Mouse (Mus musculus): Measurements from ENCODE around the gene Kcnmb1. TPM values are rescaled to one million over a fixed set of nuclear protein-coding genes. Genes with fewer than 3 reads are reported as not detected.

Kcnmb1 gene
- polyA plus RNA-seq, 1 experiment, result 0.63 TPM

GRCm38 (mm10) chr11:33927321-33927720 lies 35.5 kb upstream of the Kcnmb1 start:
- Histone ChIP-seq H3K4me3 (ENCODE audit: insufficient read depth, low read length) (no peak overlapping the region), H3K27ac (ENCODE audit: insufficient read depth, low read length) (no peak overlapping the region), H3K4me1 (ENCODE audit: control insufficient read depth, insufficient read depth, low read length) (no peaks in the 10 kb centered on the region)
- TF ChIP-seq POLR2A (IDR thresholded peaks at IDR 0.05; ENCODE audit: extremely low read depth, insufficient read depth, low read length) (no peak), CTCF (IDR thresholded peaks at IDR 0.05; ENCODE audit: extremely low read depth, insufficient read depth, low read length) (no peak)

DNA sequence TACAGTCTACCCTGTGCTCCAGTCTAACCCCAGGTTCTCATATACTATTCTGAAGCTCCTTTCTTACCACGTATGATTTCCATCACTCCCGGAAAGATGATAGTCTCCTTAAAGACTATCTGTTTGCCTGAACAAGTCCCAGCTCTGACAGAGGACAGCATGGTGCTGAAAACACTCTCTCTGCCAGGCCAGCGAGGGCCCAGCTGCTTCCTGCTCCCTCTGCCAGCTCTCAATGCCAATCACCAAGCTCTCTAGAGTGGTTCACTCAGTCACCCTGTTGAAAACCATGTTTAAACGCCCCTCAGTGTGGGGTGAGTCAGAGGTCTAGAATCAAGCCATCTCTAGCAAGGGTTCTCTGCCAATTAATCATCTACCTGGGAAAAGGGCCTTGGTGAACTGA lies 35.0 kb upstream of the Kcnmb1 start:
- H3K4me1 ChIP-seq (ENCODE audit: control insufficient read depth, insufficient read depth, low read length), result peaks cover 2% of the 10 kb centered on the region; the same call in 1 of the 2 replicates
- TF ChIP-seq CTCF (IDR thresholded peaks at IDR 0.05; ENCODE audit: extremely low read depth, insufficient read depth, low read length), result no peak
- TF ChIP-seq POLR2A (IDR thresholded peaks at IDR 0.05; ENCODE audit: extremely low read depth, insufficient read depth, low read length), result no peak
- H3K4me3 ChIP-seq (ENCODE audit: insufficient read depth, low read length), result no peak overlapping the region
- H3K27ac ChIP-seq (ENCODE audit: insufficient read depth, low read length), result no peak overlapping the region

DNA sequence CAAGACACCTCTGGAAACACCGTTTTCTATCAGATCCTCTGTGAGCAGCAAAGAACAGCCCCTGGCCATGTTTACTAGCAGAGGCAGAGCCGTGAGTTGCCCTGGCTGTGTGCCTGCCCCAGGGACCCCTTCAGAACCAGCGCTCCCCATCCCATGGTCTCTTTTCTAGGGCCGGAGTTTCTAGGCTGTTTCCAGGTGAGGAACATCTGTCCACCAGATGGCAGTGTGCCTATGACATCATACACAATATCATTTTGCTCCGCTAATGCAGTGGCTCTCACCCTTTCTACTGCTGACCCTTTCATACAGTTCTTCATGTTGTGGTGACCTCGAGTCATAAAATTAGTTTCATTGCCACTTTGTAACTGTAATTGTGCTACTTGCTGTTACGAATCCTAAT lies 34.2 kb upstream of the Kcnmb1 start:
- Histone ChIP-seq H3K4me3 (ENCODE audit: insufficient read depth, low read length) (no peak overlapping the region), H3K27ac (ENCODE audit: insufficient read depth, low read length) (no peak overlapping the region), H3K4me1 (ENCODE audit: control insufficient read depth, insufficient read depth, low read length) (peaks cover 2% of the 10 kb centered on the region; the same call in 1 of the 2 replicates)
- TF ChIP-seq CTCF (IDR thresholded peaks at IDR 0.05; ENCODE audit: extremely low read depth, insufficient read depth, low read length) (peak; percentile 41; the same call in 1 of the 2 replicates), POLR2A (IDR thresholded peaks at IDR 0.05; ENCODE audit: extremely low read depth, insufficient read depth, low read length) (no peak)

- H3K27ac ChIP-seq (ENCODE audit: insufficient read depth, low read length), result no peak overlapping the region
- no peak overlapping the region for H3K4me3 ChIP-seq (ENCODE audit: insufficient read depth, low read length)
- peaks cover 2% of the 10 kb centered on the region; the same call in 1 of the 2 replicates for H3K4me1 ChIP-seq (ENCODE audit: control insufficient read depth, insufficient read depth, low read length)
- TF ChIP-seq POLR2A (IDR thresholded peaks at IDR 0.05; ENCODE audit: extremely low read depth, insufficient read depth, low read length) (no peak), CTCF (IDR thresholded peaks at IDR 0.05; ENCODE audit: extremely low read depth, insufficient read depth, low read length) (no peak)
Observed at GRCm38 (mm10) chr11:33929412-33929811, 33.4 kb upstream of the Kcnmb1 start.

DNA sequence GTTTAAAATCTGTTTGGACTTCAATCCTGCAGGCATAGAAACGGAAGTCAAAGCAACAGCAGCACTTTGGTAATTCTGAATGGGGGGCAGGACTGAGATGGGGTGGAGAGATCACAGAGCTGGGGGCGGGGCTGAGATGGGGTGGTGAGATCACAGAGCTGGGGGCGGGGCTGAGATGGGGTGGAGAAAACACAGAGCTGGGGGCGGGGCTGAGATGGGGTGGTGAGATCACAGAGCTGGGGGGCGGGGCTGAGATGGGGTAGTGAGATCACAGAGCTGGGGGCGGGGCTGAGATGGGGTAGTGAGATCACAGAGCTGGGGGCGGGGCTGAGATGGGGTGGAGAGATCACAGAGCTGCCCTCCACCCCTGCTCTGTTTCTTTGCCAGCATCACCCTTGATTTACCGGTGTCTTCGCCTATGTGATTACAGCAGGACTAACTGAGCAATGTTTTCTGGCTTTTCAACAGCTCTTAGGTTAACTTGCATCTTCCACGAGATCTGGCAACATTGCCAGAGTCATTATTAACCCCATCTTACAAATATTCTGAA lies 30.9 kb upstream of the Kcnmb1 start:
- H3K27ac ChIP-seq (ENCODE audit: insufficient read depth, low read length), result no peak overlapping the region
- H3K4me3 ChIP-seq (ENCODE audit: insufficient read depth, low read length), result no peak overlapping the region
- peaks cover 2% of the 10 kb centered on the region; the same call in 1 of the 2 replicates for H3K4me1 ChIP-seq (ENCODE audit: control insufficient read depth, insufficient read depth, low read length)
- TF ChIP-seq POLR2A (IDR thresholded peaks at IDR 0.05; ENCODE audit: extremely low read depth, insufficient read depth, low read length), result no peak
- no peak for TF ChIP-seq CTCF (IDR thresholded peaks at IDR 0.05; ENCODE audit: extremely low read depth, insufficient read depth, low read length)

DNA sequence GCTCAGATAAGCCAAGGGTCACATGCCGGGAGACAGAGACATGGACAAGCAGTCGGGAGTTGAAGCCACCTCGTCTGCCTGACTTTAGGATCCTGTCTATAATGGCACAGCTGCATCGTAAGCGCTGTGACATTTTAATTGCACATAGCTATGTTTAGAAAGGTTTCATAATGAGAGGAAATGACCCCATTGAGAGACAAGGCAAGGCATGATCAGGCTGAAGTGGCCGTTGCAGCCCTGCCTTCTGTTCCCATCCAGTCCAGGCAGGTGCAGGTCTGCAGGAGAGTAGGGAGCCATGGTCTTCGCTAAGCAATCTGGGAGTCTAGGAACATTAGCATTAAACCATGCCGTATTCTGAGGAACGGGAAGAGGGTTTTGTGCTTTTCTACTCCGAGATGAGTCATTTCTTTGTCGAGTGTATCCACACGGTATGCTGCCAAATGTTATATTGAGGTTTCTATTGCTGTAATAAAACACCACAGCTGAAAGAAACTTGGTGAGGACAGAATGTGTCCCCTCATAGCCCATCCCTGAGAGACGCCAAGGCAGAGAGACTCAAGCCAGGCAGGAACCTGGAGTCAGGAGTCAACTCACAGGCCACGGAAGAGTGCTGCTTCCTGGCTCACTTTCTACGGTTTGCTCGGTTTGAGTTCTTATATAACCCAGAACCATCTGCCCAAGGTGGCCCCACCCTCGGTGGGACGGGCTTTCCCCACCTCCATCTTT lies 30.3 kb upstream of the Kcnmb1 start:
- Histone ChIP-seq H3K27ac (ENCODE audit: insufficient read depth, low read length) (no peak overlapping the region), H3K4me3 (ENCODE audit: insufficient read depth, low read length) (no peak overlapping the region), H3K4me1 (ENCODE audit: control insufficient read depth, insufficient read depth, low read length) (peaks cover 2% of the 10 kb centered on the region; the same call in 1 of the 2 replicates)
- no peak for TF ChIP-seq POLR2A (IDR thresholded peaks at IDR 0.05; ENCODE audit: extremely low read depth, insufficient read depth, low read length)
- TF ChIP-seq CTCF (IDR thresholded peaks at IDR 0.05; ENCODE audit: extremely low read depth, insufficient read depth, low read length), result no peak

GRCm38 (mm10) chr11:33934286-33934685 lies 28.5 kb upstream of the Kcnmb1 start:
- TF ChIP-seq CTCF (IDR thresholded peaks at IDR 0.05; ENCODE audit: extremely low read depth, insufficient read depth, low read length) (0 out of 2 replicates have a peak, but pooled peaks have one; percentile 7), POLR2A (IDR thresholded peaks at IDR 0.05; ENCODE audit: extremely low read depth, insufficient read depth, low read length) (no peak)
- no peak overlapping the region for H3K27ac ChIP-seq (ENCODE audit: insufficient read depth, low read length)

GRCm38 (mm10) chr11:33937641-33938040 lies 25.2 kb upstream of the Kcnmb1 start:
- Histone ChIP-seq H3K4me1 (ENCODE audit: control insufficient read depth, insufficient read depth, low read length) (peaks cover 2% of the 10 kb centered on the region; the same call in 1 of the 2 replicates), H3K27ac (ENCODE audit: insufficient read depth, low read length) (no peak overlapping the region), H3K4me3 (ENCODE audit: insufficient read depth, low read length) (no peak overlapping the region)
- TF ChIP-seq CTCF (IDR thresholded peaks at IDR 0.05; ENCODE audit: extremely low read depth, insufficient read depth, low read length), result no peak
- TF ChIP-seq POLR2A (IDR thresholded peaks at IDR 0.05; ENCODE audit: extremely low read depth, insufficient read depth, low read length), result no peak

More at GRCm38 (mm10) chr11:33934286-33934685, 28.5 kb upstream of the Kcnmb1 start:
- Histone ChIP-seq H3K4me1 (ENCODE audit: control insufficient read depth, insufficient read depth, low read length) (peaks cover 2% of the 10 kb centered on the region; the same call in 1 of the 2 replicates), H3K4me3 (ENCODE audit: insufficient read depth, low read length) (no peak overlapping the region)

GRCm38 (mm10) chr11:33938561-33939274 lies 24.1 kb upstream of the Kcnmb1 start:
- Histone ChIP-seq H3K4me3 (ENCODE audit: insufficient read depth, low read length) (no peak overlapping the region), H3K27ac (ENCODE audit: insufficient read depth, low read length) (no peak overlapping the region), H3K4me1 (ENCODE audit: control insufficient read depth, insufficient read depth, low read length) (no peaks in the 10 kb centered on the region; the same call in 1 of the 2 replicates)
- no peak for TF ChIP-seq CTCF (IDR thresholded peaks at IDR 0.05; ENCODE audit: extremely low read depth, insufficient read depth, low read length)
- no peak for TF ChIP-seq POLR2A (IDR thresholded peaks at IDR 0.05; ENCODE audit: extremely low read depth, insufficient read depth, low read length)
